Mouse (Mus musculus) olfactory bulb, adult 2 months (tissue): ENCODE measurements around the gene Arl5c.

Experiments used
- CTCF ChIP-seq: fragments of 200-500 bp; IDR thresholded peaks from 2 replicates; pipeline ENCODE4 v1.5.1; 2012; ENCODE audit warnings: low read depth, mild to moderate bottlenecking, low read length, moderate library complexity; ENCODE audit not compliant: insufficient read depth
- POLR2A ChIP-seq: fragments of 200-500 bp; IDR thresholded peaks from 2 replicates; pipeline ENCODE4 v1.6.1; 2012; ENCODE audit warnings: mild to moderate bottlenecking, low read depth, low read length, moderate library complexity; ENCODE audit not compliant: insufficient read depth

- no peak for TF ChIP-seq CTCF
- no peak for TF ChIP-seq POLR2A
Measured at GRCm38 (mm10) chr11:98016824-98017223, 20.8 kb upstream of the Arl5c start.
